Comparison of ENCODE assay signal across 8 mouse cellular contexts in the genomic region with DNA sequence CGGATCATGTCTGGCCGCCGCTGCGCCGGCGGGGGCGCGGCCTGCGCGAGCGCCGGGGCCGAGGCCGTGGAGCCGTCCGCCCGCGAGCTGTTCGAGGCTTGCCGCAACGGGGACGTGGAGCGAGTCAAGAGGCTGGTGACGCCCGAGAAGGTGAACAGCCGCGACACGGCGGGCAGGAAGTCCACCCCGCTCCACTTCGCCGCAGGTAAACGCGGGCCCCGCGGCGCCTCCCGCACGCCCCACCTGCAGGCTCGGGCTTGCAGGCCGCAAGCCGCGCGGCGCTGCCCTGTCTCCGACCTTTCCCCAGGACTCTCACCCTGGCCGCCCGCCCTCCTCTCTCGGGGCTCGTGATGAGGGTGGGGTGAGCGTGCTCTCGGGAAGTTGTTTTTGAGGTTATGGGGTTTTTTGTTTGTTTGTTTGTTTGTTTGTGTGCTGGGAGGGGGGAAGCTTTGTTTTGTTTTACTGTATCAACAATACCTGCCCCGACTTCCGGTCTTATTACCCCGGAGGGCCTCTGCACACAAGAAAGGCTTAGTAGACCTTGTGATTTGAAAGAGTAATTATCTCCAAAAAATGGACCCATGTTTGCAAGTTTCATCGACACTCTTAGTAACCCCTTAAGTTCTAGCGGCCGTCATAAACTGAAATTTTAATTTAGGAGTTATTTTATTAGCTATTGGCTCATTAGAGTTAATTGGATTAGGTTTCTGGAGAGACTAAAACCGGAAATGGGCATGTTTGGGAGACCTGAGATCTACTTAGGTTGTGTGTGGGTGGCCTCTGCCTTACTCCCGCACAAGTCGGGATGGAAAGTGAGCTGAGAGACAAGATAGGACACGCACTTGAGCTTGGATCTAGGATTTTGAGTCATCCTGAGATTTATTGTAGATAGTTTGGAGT. TPM values are rescaled to one million over a fixed set of nuclear protein-coding genes. Genes with fewer than 3 reads are reported as not detected.
A peak's percentile ranks its signal among the peaks of the same experiment; 100 is the strongest.
DNase-seq lines count a peak whose midpoint lies in the region; ATAC-seq lines count a peak whose summit lies in the region.

No protein-coding gene starts in this region.

- H3K4me1 ChIP-seq in forebrain, embryonic 11.5 days (replicated peaks; ENCODE audit: control insufficient read depth, insufficient read depth, low read length) = peaks cover 8% of the 10 kb centered on the region
- peaks cover 26% of the 10 kb centered on the region for H3K4me1 ChIP-seq in hindbrain, embryonic 15.5 days (replicated peaks)
- peaks cover 10% of the 10 kb centered on the region for H3K4me1 ChIP-seq in liver, embryonic 11.5 days (replicated peaks; ENCODE audit: control insufficient read depth, insufficient read depth, low read length)

- H3K36me3 ChIP-seq in forebrain, embryonic 11.5 days (ENCODE audit: control insufficient read depth, insufficient read depth, low read length) = no peaks in the 10 kb centered on the region
- H3K36me3 ChIP-seq in hindbrain, embryonic 15.5 days = peaks cover 6% of the 10 kb centered on the region; the same call in 1 of the 2 replicates
- peaks cover 8% of the 10 kb centered on the region for H3K36me3 ChIP-seq in liver, embryonic 11.5 days (ENCODE audit: control insufficient read depth, insufficient read depth, low read length)

- no peak for ATAC-seq in cerebellum, adult (ENCODE audit: insufficient number of reproducible peaks, low FRiP score, low TSS enrichment)
- ATAC-seq in forebrain, embryonic 11.5 days (replicated peaks; ENCODE audit: low FRiP score) = peak; percentile 54
- peak; percentile 5 for ATAC-seq in hindbrain, embryonic 15.5 days (ENCODE audit: low FRiP score, low read depth)
- ATAC-seq in liver, embryonic 11.5 days (replicated peaks; ENCODE audit: low FRiP score) = peak; percentile 58
- ATAC-seq in monocyte, adult 5-6 weeks (replicated peaks; ENCODE audit: insufficient number of reproducible peaks, low FRiP score, low TSS enrichment, poor library complexity, severe bottlenecking) = peak; percentile 42; the same call in 1 of the 2 replicates

- peak overlapping the region; percentile 83 for H3K4me2 ChIP-seq in forebrain, embryonic 11.5 days (ENCODE audit: low read depth, low read length, severe bottlenecking)
- peak overlapping the region; percentile 77 for H3K4me2 ChIP-seq in hindbrain, embryonic 15.5 days
- peak overlapping the region; percentile 59 for H3K4me2 ChIP-seq in liver, embryonic 11.5 days

- H3K4me3 ChIP-seq in forebrain, embryonic 11.5 days (ENCODE audit: low read depth, low read length) = peak overlapping the region; percentile 98
- peak overlapping the region; percentile 81 for H3K4me3 ChIP-seq in hindbrain, embryonic 15.5 days
- H3K4me3 ChIP-seq in liver, embryonic 11.5 days (ENCODE audit: low read depth, low read length) = peak overlapping the region; percentile 99

- DNase-seq in cerebellum, adult 11-12 months = peak; percentile 67
- peak; percentile 68 for DNase-seq in adrenal gland, postnatal 10 days
- DNase-seq in forebrain, embryonic 11.5 days (ENCODE audit: low spot score) = peak; percentile 73
- DNase-seq in liver, embryonic 11.5 days (ENCODE audit: low spot score) = peak; percentile 76
- peak; percentile 48 to 51 for DNase-seq in thymus, adult 18-20 months

- WGBS in forebrain, embryonic 11.5 days = under 1% methylated on average over 43 of the region's 62 CpGs
- under 1% methylated on average over 62 of the region's 62 CpGs for WGBS in hindbrain, embryonic 15.5 days
- WGBS in liver, embryonic 11.5 days = under 1% methylated on average over 56 of the region's 62 CpGs

- no peaks in the 10 kb centered on the region for H3K27me3 ChIP-seq in forebrain, embryonic 11.5 days (ENCODE audit: control insufficient read depth, insufficient read depth, low read length)
- H3K27me3 ChIP-seq in hindbrain, embryonic 15.5 days = no peaks in the 10 kb centered on the region
- H3K27me3 ChIP-seq in liver, embryonic 11.5 days (replicated peaks; ENCODE audit: control insufficient read depth, insufficient read depth, low read length) = no peaks in the 10 kb centered on the region

- peak overlapping the region; percentile 92 for H3K9ac ChIP-seq in forebrain, embryonic 11.5 days (ENCODE audit: low read length)
- peak overlapping the region; percentile 85 for H3K9ac ChIP-seq in hindbrain, embryonic 15.5 days
- peak overlapping the region; percentile 98 for H3K9ac ChIP-seq in liver, embryonic 11.5 days (ENCODE audit: low read depth, low read length)

- H3K9me3 ChIP-seq in forebrain, embryonic 11.5 days (ENCODE audit: control insufficient read depth, low read length) = no peaks in the 10 kb centered on the region
- H3K9me3 ChIP-seq in hindbrain, embryonic 15.5 days = no peaks in the 10 kb centered on the region
- no peaks in the 10 kb centered on the region for H3K9me3 ChIP-seq in liver, embryonic 11.5 days (ENCODE audit: control insufficient read depth, low read length)

- peak overlapping the region; percentile 94 for H3K27ac ChIP-seq in forebrain, embryonic 11.5 days (ENCODE audit: low read depth, low read length)
- H3K27ac ChIP-seq in hindbrain, embryonic 15.5 days (replicated peaks) = peak overlapping the region; percentile 97
- peak overlapping the region; percentile 96 for H3K27ac ChIP-seq in liver, embryonic 11.5 days (ENCODE audit: low read depth, low read length)

RNA-seq across cellular contexts. Expression of a gene that starts 0.8 kb away (rescaled TPM):
- 100 to 1,000 TPM; 119 to 140 TPM for total RNA-seq in adrenal gland, postnatal 10 days (2021)
- 68.3 and 85.8 TPM in 2 replicates for polyA plus RNA-seq in forebrain, embryonic 11.5 days (2014; fragmentation: Nextera tagmentation; extraction: Ambion mirVana)
- polyA plus RNA-seq in hindbrain, embryonic 15.5 days (2015; fragmentation: Nextera tagmentation; extraction: Ambion mirVana) = 43.2 and 44.0 TPM in 2 replicates
- 53.5 and 53.9 TPM in 2 replicates for polyA plus RNA-seq in liver, embryonic 11.5 days (2014; fragmentation: Nextera tagmentation; extraction: Ambion mirVana)
- total RNA-seq in monocyte, adult 5-6 weeks (2017) = 175 to 230 TPM (median 207 TPM) in 3 replicates
